Mouse (Mus musculus) right cerebral cortex, postnatal 14 days (tissue): ENCODE data around the gene Fstl3.
"Not testable (repeated sequence)": the region's sequence is repeated elsewhere in the genome, so short reads cannot be mapped to it uniquely, and the experiment has no call there.

Experiments used
- DNase-seq: peaks from one replicate; pipeline ENCODE4 v3.0.0; 2022

The Fstl3 gene

DNA sequence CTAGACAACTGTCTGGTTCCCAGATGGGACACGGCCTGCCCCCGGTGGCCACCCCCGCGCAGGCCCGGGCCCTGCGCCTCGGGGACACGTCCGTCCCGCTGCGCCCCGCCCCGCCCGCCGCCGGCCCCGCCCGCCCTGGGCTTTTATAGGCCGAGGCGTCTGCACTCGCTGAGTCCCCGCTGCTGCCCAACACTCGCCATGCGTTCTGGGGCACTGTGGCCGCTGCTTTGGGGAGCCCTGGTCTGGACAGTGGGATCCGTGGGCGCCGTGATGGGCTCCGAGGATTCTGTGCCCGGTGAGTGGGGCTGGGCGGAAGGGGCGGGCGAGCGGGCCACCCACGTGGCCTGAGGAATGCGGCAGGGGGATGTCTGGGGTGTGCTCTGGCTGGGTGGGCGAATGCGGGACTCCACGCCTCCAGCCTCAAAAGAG, at the start of gene Fstl3:
Gene Fstl3 (plus strand): TSS at position 170 of the 429 bp plus-strand sequence.
- DNase-seq: peak; percentile 6

DNA sequence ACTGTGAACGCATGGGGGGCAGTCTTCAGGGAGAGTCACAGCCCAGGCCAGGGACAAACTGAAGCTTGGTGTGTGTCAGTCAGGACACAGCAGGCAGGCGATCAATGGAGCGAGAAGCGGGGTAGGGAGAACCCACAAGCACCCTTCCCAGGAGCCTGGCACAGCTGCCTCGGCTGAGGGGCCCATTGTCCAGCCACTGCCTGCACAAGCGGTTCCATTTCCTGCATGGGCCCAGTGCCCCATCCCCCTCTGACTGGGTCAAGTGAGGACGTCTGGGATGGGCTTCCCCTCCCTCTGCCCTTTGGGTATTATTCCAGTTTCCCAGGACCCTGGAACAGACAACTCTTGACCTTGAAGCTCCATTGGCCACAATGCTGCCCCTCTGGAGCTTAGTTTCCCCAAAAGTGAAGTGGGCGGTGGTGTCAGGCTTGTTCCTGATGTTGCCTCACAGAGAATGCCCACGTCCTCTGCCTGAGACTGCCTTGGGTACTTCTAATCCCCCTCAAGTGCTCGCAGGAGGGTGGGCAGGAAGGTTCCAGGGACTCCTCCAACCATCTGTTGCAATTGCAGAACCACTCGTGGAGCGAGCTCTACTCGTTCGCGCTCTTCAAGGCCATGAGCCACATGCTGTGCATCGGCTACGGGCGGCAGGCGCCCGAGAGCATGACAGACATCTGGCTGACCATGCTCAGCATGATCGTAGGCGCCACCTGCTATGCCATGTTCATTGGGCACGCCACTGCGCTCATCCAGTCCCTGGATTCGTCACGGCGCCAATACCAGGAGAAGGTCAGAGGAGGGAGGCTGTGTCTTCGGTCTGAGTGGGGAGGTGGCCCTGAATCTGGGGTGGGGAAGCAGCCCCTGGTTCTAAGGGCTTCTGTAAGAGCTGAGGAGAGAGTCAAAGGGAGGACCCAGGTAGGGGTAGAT, 48.5 kb upstream of the Fstl3 start:
- no peak for DNase-seq

DNA sequence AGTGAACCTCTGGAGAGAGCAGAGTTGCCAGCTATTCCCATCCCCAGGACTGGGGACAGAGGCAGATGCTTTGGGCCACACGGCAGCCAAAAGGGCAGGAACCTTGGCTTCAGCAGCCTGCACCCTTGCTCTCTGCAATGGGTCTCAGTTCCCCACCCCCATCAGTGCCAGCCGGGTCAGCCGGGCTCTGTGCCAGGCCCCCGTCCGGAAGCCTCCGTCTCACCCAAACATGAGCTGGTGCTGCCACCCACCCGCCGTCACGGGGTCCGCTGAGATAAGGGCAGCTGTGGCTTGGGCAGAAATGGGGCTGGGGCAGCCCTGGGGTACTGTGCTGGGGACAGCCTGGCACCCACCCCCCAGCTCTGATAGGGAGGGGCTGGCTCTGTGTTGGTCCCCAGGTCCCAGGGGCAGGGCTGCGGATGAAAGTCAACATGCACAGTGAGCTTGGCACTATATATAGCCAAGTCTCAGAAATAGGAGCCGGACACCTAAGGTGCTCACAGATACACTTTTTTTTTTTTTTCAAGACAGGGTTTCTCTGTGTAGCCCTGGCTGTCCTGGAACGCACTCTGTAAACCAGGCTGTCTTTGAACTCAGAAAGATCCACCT, 47.6 kb upstream of the Fstl3 start:
- peak; percentile 48 for DNase-seq

DNA sequence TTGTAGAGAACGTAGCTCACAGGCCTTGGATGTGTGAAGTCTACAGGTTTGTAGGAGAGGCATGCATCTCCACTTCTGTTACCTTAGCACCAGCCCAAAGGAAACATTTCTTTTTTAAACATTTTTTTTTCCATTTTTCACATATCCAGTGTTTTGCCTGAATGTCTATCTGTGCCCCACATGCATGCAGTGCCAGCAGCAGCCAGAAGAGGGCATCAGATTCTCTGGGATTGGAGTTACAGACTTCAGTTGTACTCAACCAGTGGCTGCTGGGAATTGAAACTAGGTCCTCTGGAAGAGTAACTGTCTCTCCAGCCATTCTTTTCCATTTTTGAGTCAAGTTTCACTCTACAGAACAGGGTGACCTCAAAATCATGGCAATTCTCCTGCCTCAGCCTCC, 44.6 kb upstream of the Fstl3 start:
- DNase-seq: peak; percentile 54

DNA sequence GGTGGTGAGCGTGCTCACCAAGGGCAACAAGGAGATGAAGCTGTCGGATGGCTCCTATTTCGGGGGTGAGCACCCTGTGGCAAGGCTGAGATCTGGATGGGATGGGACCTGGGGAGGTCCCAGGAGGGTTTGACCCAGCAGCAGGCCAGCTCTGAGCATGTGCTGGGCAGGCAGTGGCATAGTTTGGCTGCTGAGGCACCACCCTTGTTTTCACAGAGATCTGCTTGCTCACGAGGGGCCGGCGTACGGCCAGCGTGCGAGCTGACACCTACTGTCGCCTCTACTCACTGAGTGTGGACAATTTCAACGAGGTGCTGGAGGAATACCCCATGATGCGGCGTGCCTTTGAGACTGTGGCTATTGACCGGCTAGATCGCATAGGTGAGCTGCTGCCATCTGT, 43.2 kb upstream of the Fstl3 start:
- no peak for DNase-seq

DNA sequence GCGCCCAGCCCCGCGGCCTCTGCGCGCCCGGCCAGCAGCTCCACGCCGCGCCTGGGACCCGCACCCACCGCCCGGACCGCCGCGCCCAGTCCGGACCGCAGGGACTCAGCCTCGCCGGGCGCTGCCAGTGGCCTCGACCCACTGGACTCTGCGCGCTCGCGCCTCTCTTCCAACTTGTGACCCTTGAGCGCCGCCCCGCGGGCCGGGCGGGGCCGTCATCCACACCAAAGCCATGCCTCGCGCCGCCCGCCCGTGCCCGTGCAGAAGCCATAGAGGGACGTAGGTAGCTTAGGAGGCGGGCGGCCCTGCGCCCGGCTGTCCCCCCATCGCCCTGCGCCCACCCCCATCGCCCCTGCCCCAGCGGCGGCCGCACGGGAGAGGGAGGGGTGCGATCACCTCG, 41.7 kb upstream of the Fstl3 start:
- no peak for DNase-seq

DNA sequence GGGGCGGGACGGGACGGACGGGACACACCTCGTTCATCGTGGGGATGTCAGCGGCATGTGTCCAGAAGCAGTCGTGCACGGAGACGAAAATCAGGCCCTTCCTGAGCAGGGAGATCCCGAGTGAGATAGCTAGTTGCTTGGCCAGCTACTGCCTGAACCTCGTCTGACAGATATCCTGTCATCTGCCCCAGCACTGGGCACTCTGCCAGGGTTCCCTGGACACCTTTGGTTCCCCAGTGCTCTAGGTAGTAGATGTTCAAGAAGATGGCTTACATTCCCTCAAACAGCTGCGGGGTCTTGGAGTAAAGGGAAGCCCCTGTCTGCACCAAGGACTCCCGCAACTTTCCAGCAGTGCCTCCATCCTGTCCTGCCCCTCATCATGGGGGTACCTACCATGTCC, 40.4 kb upstream of the Fstl3 start:
- no peak for DNase-seq

DNA sequence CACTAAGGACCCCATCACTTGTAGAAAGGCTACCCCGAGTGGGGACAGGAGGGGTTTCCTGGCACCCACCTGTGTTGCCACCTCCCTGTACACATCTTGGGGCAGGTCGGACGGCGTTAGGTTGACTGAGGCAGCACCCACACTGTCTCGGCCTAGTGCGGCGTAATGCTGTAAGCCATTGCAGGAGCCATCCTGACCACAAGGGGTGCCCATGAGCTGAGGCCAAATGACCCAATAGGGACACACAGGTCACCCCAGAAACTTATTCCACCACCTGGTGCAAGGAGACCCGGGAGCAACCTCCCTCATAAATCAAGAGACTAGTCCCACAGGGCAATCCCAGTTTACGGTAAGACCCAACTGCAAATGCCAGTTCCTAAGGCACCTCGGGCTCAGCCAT, 38.8 kb upstream of the Fstl3 start:
- no peak for DNase-seq

DNA sequence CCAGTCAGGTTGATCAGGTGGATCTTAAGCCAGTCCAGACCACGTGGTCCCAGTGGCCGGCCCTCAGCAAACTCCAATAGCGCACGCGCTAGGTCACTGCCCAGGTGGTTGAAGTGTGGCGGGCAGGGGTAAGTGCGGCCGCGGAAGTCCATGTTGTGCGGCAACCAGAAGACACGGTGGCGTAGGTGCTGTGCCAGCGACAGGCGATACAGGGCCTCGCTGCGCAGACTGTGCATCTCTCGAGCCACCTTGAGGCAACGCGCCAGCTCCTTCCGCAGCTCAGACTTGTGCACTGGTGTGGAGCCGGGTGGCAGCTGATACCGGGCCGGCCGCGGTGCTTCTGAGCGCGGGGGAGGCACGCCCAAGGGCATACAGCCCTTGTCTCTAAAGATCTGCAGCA, 37.8 kb upstream of the Fstl3 start:
- DNase-seq: no peak

DNA sequence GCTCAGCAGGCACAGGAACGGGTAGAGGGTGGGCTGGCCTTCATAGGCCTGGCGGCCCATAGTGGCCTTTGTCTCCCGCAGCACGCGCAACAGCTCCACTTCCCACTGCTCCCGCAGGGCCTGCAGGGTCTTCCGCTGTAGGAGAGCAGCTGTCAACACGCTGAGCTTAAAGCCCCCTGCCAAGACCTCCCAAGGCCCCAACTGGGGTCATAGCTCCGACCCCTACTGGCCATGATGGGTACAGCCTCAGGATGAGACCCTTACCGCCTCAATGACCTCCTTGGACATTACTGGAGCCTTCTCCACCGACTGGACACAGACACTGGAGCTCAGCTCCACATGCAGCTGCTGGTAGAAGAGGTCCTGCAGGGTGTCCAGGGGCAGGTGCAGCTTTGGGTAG, 36.2 kb upstream of the Fstl3 start:
- no peak for DNase-seq

DNA sequence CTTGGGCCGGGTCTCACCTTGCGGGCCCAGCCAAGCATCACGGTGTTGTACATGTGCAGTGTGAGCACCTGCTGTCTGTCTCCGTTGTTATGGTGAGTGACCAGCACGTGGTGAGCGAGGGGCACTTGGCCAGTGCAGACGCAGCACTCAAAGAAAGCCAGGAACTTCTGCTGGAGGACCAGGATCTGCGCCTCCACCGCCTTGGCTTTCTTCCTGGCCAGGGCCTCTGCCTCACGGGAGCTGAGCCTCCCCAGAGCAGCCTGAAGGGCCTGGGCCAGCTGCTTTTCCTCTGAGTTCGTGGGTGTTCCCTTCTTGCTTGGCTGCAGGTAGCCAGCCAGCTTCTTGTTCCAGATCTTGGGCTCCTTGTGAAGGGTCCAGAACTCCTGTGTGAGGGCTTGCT, 33.9 kb upstream of the Fstl3 start:
- DNase-seq: no peak

DNA sequence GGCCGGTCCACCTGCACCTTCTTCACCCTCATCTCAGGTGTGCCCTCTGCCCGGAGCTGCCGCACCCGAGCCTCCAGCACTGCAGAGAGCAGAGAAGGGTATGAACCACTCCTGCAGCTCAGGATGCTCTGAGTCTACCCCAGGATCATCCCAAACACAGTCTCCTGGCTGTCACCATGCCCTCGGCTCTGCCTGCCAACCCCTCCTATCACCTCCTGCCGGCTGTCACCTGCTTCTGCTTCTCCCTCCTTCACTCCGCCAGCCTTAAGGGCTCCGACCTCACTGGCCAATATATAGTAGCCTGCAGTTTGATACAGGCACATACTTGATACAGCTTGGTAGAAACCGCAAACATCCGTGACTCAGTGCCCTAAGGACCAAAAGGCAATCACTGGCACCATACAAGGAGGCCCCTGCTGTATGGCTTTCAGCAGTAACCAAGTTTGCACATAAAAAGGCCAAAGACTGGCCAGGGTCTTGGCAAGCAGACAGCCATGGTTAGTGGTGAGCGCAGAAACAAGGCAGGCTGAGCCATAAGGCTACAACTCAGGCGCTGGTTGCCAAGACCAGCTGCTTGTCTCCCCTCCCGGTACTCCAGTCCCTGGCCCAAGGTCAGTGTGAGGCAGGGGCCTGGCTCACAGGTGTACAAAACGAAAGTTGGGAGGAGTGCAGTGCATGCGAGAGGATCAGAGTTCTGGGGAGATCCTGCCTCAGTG, 33.3 kb upstream of the Fstl3 start:
- no peak for DNase-seq

DNA sequence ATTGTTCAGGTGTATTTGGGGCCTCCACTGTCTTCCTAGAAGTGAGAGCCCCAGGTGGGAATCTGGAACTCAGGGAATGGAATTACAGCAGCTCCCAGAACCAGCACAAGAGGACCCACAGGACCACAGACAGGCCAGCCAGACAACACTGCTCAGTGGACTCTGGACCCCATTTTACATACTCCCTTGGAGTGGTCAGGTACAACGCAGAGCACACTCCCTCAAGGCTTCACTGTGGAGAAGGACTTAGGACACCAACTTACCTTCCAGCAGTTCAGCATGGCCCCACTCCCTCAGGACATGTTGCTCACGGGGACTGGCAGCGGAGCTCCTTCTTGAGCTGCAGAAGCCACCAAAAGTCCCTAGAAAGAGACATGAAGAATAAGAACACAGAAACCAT, 31.7 kb upstream of the Fstl3 start:
- DNase-seq: no peak

DNA sequence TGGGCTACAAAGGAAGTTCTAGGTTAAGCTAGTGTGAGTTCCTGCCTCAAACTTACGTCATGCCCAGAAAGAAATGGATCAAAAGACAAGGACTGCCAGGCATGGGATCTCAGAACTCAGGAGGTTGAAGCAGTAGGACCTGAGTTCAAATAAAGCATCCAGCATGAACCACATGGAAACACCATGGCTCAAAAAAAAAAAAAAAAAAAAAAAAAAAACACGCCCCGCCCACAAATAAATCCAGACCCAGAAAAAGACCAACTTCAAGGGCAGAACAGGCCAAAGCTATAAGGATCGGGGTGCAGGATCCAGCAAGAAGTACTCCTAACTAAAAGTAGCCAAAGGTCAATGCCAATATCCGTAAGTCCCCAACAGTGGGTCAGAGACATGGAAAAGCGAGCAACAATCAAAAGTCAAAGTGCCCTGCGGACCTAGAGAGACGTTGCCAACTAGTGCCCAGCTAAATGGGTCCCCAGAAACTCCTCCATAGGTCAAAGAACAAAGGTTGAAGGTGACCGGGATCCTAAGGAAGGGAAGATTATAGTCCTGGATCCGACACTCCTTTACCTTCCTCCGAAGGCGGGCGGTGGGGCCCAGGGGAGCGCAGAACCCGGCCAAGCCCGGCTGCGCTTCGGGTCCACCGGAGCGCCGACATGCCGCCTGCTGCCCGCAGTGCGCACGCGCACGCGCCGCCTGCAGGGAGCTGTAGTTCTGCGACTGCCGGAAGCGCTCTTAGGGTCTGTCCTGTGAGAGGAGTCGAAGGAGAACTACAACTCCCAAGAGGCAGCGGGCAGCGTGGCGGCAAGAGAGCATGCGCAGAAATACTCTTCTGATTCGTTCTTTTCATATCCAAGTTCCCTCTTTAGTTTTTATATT, 30.9 kb upstream of the Fstl3 start, which contains the start of gene Polrmt:
Gene Polrmt (minus strand): TSS at position 684 of the 876 bp plus-strand sequence.
- peak; percentile 95 for DNase-seq

DNA sequence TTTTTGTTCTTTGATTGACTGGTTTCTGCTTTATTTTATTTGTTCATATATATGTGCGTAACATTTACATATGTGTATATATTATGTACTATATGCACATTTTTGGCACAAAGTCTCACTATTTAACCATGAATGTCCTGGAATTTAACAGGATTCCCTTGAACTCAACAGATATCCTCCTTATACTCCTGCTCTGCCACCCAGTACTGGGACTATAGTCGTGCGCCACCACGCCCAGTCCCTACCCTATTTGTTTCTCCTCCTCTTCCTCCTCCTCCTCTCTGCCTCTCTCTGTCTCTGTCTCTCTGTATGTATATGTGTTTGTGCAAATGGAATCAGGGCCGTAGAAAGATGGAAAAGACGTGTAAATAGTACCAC, 30.3 kb upstream of the Fstl3 start:
- DNase-seq: peak; percentile 7

DNA sequence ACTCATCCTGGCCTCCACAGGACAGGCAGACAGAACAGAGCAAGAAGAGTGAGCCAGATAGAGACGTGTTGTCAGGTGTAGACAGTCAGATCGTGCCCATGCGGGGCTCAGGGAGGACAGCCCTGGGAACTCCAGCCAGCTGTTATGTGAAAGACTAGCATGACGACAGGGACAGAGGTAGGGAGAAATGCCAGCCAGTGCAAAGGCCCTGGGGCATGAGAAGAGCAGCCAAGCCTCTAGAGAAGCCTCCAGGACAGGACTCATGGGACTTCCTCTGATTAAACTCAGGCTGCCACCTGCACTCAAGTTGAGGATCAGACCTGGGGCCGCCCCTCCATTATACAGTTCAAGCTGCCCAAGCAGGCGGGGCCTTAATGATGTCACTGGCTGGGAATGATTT, 28.6 kb upstream of the Fstl3 start:
- DNase-seq: peak; percentile 4

DNA sequence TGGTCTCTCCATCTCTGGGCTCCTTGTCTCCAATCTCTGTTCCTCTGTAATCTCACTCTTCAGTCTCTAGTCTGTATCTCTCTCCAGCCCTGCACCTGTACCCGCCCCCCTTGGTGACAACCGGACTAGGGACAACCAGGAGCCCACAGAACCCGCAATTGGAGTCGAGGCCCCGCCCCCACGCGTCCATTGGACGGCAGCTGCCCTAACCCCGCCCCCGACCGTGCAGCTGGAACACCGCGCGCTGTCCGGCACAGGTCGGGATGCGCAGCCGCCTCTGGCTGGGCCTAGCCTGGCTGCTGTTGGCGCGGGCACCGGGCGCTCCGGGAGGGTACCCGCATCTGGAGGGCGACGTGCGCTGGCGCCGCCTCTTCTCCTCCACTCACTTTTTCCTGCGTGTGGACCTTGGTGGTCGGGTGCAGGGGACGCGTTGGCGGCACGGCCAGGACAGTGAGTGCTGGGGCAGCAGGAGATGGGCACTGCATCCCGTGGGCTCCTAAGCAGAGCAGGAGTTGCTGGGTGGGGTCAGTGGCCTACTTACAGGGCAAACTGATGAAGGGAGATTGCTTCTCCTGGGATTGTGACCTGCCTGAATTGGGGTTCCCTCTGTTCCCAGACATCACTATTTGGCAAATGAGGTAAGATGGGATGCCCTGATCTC, 22.1 kb upstream of the Fstl3 start, which contains the start of gene Fgf22:
Gene Fgf22 (plus strand): TSS at position 221 of the 661 bp plus-strand sequence.
- DNase-seq: peak; percentile 65

DNA sequence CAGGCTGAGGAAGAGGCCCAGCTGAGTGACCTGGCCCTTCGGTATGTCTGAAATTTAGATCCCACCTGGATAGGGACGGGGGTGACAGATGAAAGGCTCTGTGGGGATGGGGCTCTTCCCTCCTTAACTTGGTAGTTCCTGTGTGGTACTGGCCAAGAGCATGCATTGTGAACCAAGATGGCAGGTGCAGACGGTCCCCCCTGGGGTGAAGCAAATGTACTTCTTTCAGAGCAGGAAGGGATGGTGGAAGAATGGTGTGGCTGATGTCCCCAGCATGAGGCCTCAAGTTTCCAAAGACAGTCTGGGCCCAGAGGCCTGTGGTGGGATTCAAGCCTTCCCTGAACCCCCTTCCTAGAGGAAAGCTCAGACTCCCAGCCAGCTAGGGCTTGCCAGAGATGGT, 21.2 kb upstream of the Fstl3 start:
- DNase-seq: peak; percentile 3

DNA sequence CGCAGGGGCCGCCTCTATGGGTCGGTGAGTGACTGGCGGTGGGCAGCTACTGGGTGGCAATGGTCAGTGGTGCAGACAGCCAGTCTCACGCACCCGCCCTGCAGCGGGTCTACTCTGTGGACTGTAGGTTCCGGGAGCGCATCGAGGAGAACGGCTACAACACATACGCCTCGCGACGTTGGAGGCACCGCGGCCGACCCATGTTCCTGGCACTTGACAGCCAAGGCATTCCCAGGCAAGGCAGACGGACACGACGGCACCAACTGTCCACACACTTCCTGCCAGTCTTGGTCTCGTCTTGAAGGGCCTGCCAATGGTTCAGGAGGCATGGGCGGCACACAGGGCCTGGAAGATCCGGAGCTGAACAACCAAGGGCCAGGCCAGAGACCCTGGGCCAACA, 20.4 kb upstream of the Fstl3 start:
- DNase-seq: peak; percentile 17

DNA sequence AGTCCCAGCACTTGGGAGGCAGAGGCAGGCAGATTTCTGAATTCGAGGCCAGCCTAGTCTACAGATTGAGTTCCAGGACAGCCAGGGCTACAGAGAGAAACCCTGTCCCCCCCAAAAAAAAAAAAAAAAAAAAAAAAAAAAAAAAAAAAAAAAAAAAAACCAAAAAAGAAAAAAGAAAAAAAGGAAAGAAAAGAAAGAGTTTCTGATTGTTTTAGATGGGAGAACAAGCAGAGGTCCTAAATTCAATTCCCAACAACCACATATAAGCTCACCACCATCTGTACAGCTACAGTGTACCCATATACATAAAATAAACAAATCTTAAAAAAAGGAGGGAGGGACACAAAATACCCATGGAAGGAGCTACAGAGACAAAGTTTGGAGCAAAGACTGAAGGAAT, 17.4 kb upstream of the Fstl3 start:
- DNase-seq: not testable (repeated sequence)

DNA sequence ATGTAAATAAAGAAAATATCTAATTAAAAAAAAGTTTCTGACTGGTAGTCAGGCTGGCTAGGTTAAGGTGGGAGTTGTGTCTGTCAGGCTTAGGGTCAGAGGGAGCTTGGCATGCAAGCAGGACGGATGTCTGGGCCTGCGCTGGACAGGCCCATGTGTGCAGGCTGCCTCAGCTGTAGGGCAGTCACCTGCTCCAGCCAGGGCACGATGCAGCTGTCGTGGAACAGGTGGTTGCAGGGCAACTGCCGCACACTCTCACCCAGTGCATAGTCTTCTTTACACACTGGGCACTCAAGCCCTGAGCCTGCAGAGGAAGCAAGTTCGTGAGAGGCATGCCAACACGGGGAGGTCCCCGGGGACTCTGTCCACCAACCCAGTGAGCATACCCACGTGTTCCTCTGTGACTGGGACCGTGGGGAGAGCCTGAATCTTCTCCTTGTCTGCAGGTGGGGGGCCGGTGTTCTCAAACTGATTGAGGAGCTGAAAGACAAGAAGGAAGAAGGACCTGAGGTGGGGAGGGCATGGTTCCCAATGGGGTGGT, 16.4 kb upstream of the Fstl3 start:
- peak; percentile 6 for DNase-seq

DNA sequence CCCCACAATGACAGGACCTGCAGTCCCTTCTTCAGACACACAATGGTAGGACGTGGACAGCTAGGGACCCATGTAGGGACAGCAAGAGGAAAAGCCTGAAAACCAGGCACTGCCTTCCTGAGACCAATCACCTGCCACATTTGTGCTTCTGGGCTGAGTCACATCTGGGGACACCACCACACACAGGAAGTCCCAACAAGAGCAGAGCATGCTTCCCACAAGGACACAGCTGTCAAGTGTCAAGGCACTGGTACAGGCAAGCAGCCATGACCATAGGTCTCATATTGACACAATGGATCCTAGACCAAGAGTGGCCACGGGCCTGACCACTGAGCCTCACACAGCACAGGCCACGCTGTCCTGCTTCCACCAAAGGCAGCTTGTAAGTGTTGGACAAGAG, 14.2 kb upstream of the Fstl3 start:
- DNase-seq: no peak
